Mouse (Mus musculus): ENCODE data around the gene Srebf1. TPM values are rescaled to one million over a fixed set of nuclear protein-coding genes. Genes with fewer than 3 reads are reported as not detected.
A peak's percentile ranks its signal among the peaks of the same experiment; 100 is the strongest.

Srebf1 gene
- polyA plus RNA-seq, 1 experiment from 2014 or later = 44.2 TPM

GRCm38 (mm10) chr11:60175371-60176181 lies 46.8 kb downstream of the Srebf1 start:
- Histone ChIP-seq H3K4me3 (replicated peaks) (peak overlapping the region; percentile 63), H3K27me3 (replicated peaks) (no peaks in the 10 kb centered on the region), H3K27ac (replicated peaks) (peak overlapping the region; percentile 99), H3K4me1 (peaks cover 79% of the 10 kb centered on the region), H3K4me2 (peak overlapping the region; percentile 77), H3K9ac (replicated peaks) (peak overlapping the region; percentile 78), H3K36me3 (no peaks in the 10 kb centered on the region), H3K9me3 (replicated peaks) (no peaks in the 10 kb centered on the region)
- under 1% methylated on average over 61 of the region's 66 CpGs for WGBS
- peak; percentile 62 for ATAC-seq (ENCODE audit: low FRiP score)

GRCm38 (mm10) chr11:60173606-60174184 lies 48.7 kb downstream of the Srebf1 start:
- Histone ChIP-seq H3K9me3 (replicated peaks) (no peaks in the 10 kb centered on the region), H3K27me3 (replicated peaks) (no peaks in the 10 kb centered on the region), H3K4me1 (peaks cover 74% of the 10 kb centered on the region), H3K4me2 (no peak overlapping the region), H3K27ac (replicated peaks) (peak overlapping the region; percentile 30; the same call in 1 of the 2 replicates), H3K9ac (replicated peaks) (no peak overlapping the region), H3K36me3 (no peaks in the 10 kb centered on the region), H3K4me3 (replicated peaks) (no peak overlapping the region)
- 51% methylated on average over 10 of the region's 10 CpGs for WGBS
- ATAC-seq (ENCODE audit: low FRiP score) = no peak

- no peak overlapping the region for H3K9ac ChIP-seq (replicated peaks)
- no peak overlapping the region for H3K4me2 ChIP-seq
- H3K9me3 ChIP-seq (replicated peaks) = no peaks in the 10 kb centered on the region
- no peaks in the 10 kb centered on the region for H3K27me3 ChIP-seq (replicated peaks)
- H3K4me1 ChIP-seq = peaks cover 74% of the 10 kb centered on the region
- WGBS = 91% methylated on average over 3 of the region's 3 CpGs
- H3K27ac ChIP-seq (replicated peaks) = no peak overlapping the region
- no peak overlapping the region for H3K4me3 ChIP-seq (replicated peaks)
- no peaks in the 10 kb centered on the region for H3K36me3 ChIP-seq
- ATAC-seq (ENCODE audit: low FRiP score) = no peak
These were observed 50.3 kb downstream of the Srebf1 start for GRCm38 (mm10) chr11:60172074-60172473.

- Histone ChIP-seq H3K9me3 (replicated peaks) (no peaks in the 10 kb centered on the region), H3K4me3 (replicated peaks) (no peak overlapping the region), H3K27me3 (replicated peaks) (no peaks in the 10 kb centered on the region), H3K9ac (replicated peaks) (peak overlapping the region; percentile 8; the same call in 1 of the 2 replicates), H3K4me1 (peaks cover 69% of the 10 kb centered on the region), H3K27ac (replicated peaks) (peak overlapping the region; percentile 82), H3K4me2 (0 out of 2 replicates have a peak overlapping the region, but pooled peaks have one; percentile 7), H3K36me3 (no peaks in the 10 kb centered on the region)
- 0 out of 2 replicates have a peak, but pooled peaks have one; percentile 26 for ATAC-seq (ENCODE audit: low FRiP score)
- 17% methylated on average over 9 of the region's 9 CpGs for WGBS
These were observed 53.6 kb downstream of the Srebf1 start for GRCm38 (mm10) chr11:60168780-60169179.

- no peak for ATAC-seq (ENCODE audit: low FRiP score)
- no peak overlapping the region for H3K27ac ChIP-seq (replicated peaks)
These were observed 57.3 kb downstream of the Srebf1 start for GRCm38 (mm10) chr11:60165076-60165475.

GRCm38 (mm10) chr11:60164450-60164849 lies 57.9 kb downstream of the Srebf1 start:
- Histone ChIP-seq H3K27me3 (replicated peaks) (no peaks in the 10 kb centered on the region), H3K9ac (replicated peaks) (no peak overlapping the region), H3K36me3 (no peaks in the 10 kb centered on the region), H3K27ac (replicated peaks) (peak overlapping the region; percentile 28), H3K4me2 (no peak overlapping the region), H3K4me1 (peaks cover 86% of the 10 kb centered on the region), H3K4me3 (replicated peaks) (no peak overlapping the region), H3K9me3 (replicated peaks) (no peaks in the 10 kb centered on the region)
- 74% methylated on average over 6 of the region's 6 CpGs for WGBS
- ATAC-seq (ENCODE audit: low FRiP score) = no peak

More at GRCm38 (mm10) chr11:60165076-60165475, 57.3 kb downstream of the Srebf1 start:
- H3K4me2 ChIP-seq = no peak overlapping the region
- H3K9ac ChIP-seq (replicated peaks) = no peak overlapping the region
- H3K4me3 ChIP-seq (replicated peaks) = no peak overlapping the region
- H3K9me3 ChIP-seq (replicated peaks) = no peaks in the 10 kb centered on the region
- no peaks in the 10 kb centered on the region for H3K36me3 ChIP-seq
- peaks cover 83% of the 10 kb centered on the region for H3K4me1 ChIP-seq
- H3K27me3 ChIP-seq (replicated peaks) = no peaks in the 10 kb centered on the region
- 47% methylated on average over 5 of the region's 5 CpGs for WGBS

- Histone ChIP-seq H3K9me3 (replicated peaks) (no peaks in the 10 kb centered on the region), H3K4me2 (no peak overlapping the region), H3K27me3 (replicated peaks) (no peaks in the 10 kb centered on the region), H3K36me3 (0 out of 2 replicates have a peak, but pooled peaks cover 2% of the 10 kb centered on the region), H3K4me1 (peaks cover 85% of the 10 kb centered on the region), H3K9ac (replicated peaks) (no peak overlapping the region), H3K4me3 (replicated peaks) (no peak overlapping the region), H3K27ac (replicated peaks) (0 out of 2 replicates have a peak overlapping the region, but pooled peaks have one; percentile 18)
- 93% methylated on average over 4 of the region's 4 CpGs for WGBS
- ATAC-seq (ENCODE audit: low FRiP score) = no peak
These were observed 59.0 kb downstream of the Srebf1 start for GRCm38 (mm10) chr11:60163362-60163761.

GRCm38 (mm10) chr11:60162547-60162946 lies 59.8 kb downstream of the Srebf1 start:
- Histone ChIP-seq H3K27me3 (replicated peaks) (no peaks in the 10 kb centered on the region), H3K27ac (replicated peaks) (no peak overlapping the region), H3K36me3 (0 out of 2 replicates have a peak, but pooled peaks cover 2% of the 10 kb centered on the region), H3K4me2 (no peak overlapping the region), H3K9ac (replicated peaks) (no peak overlapping the region), H3K9me3 (replicated peaks) (no peaks in the 10 kb centered on the region), H3K4me3 (replicated peaks) (no peak overlapping the region), H3K4me1 (peaks cover 85% of the 10 kb centered on the region)
- 87% methylated on average over 1 of the region's 1 CpGs for WGBS
- no peak for ATAC-seq (ENCODE audit: low FRiP score)

GRCm38 (mm10) chr11:60161146-60161874 lies 61.1 kb downstream of the Srebf1 start:
- no peaks in the 10 kb centered on the region for H3K9me3 ChIP-seq (replicated peaks)
- peak overlapping the region; percentile 64 for H3K27ac ChIP-seq (replicated peaks)
- no peaks in the 10 kb centered on the region for H3K27me3 ChIP-seq (replicated peaks)
- no peak overlapping the region for H3K4me3 ChIP-seq (replicated peaks)
- no peak for ATAC-seq (ENCODE audit: low FRiP score)
- H3K4me1 ChIP-seq = peaks cover 79% of the 10 kb centered on the region
- no peak overlapping the region for H3K4me2 ChIP-seq
- WGBS = 42% methylated on average over 9 of the region's 9 CpGs
- H3K9ac ChIP-seq (replicated peaks) = no peak overlapping the region
- H3K36me3 ChIP-seq = 0 out of 2 replicates have a peak, but pooled peaks cover 2% of the 10 kb centered on the region

- no peaks in the 10 kb centered on the region for H3K27me3 ChIP-seq (replicated peaks)
- H3K4me1 ChIP-seq = peaks cover 76% of the 10 kb centered on the region
- WGBS = 74% methylated on average over 3 of the region's 3 CpGs
- 0 out of 2 replicates have a peak, but pooled peaks cover 2% of the 10 kb centered on the region for H3K36me3 ChIP-seq
- peak overlapping the region; percentile 39 for H3K27ac ChIP-seq (replicated peaks)
- H3K4me2 ChIP-seq = no peak overlapping the region
- H3K9ac ChIP-seq (replicated peaks) = no peak overlapping the region
- no peak overlapping the region for H3K4me3 ChIP-seq (replicated peaks)
- ATAC-seq (ENCODE audit: low FRiP score) = no peak
- H3K9me3 ChIP-seq (replicated peaks) = no peaks in the 10 kb centered on the region
These were observed 61.8 kb downstream of the Srebf1 start for GRCm38 (mm10) chr11:60160454-60161114.

- ATAC-seq (ENCODE audit: low FRiP score) = no peak
- Histone ChIP-seq H3K27me3 (replicated peaks) (no peaks in the 10 kb centered on the region), H3K4me2 (no peak overlapping the region), H3K4me3 (replicated peaks) (no peak overlapping the region), H3K36me3 (peaks cover 5% of the 10 kb centered on the region; the same call in 1 of the 2 replicates), H3K9ac (replicated peaks) (no peak overlapping the region), H3K27ac (replicated peaks) (peak overlapping the region; percentile 39; the same call in 1 of the 2 replicates), H3K9me3 (replicated peaks) (no peaks in the 10 kb centered on the region), H3K4me1 (peaks cover 78% of the 10 kb centered on the region)
- 93% methylated on average over 5 of the region's 5 CpGs for WGBS
These were observed 62.4 kb downstream of the Srebf1 start for GRCm38 (mm10) chr11:60159955-60160354.

All from neural tube, embryonic 15.5 days (tissue).